Mouse (Mus musculus) spleen, adult 2 months (tissue): ENCODE measurements around the gene Pcnx.

Experiments used
- CTCF ChIP-seq: fragments of 200-500 bp; IDR thresholded peaks from 2 replicates; pipeline ENCODE4 v1.5.1; 2011; ENCODE audit warnings: mild to moderate bottlenecking, inconsistent platforms; ENCODE audit not compliant: insufficient read depth, insufficient read length, insufficient replicate concordance; ENCODE audit errors: extremely low read depth
- POLR2A ChIP-seq: fragments of 200-500 bp; IDR thresholded peaks from 2 replicates; pipeline ENCODE4 v1.6.1; 2011; ENCODE audit warnings: low read depth, low read length, inconsistent platforms

- TF ChIP-seq POLR2A (no peak), CTCF (no peak)
Observed at GRCm38 (mm10) chr12:81856696-81857095, 3.1 kb upstream of the Pcnx start.
